Mouse (Mus musculus): ENCODE measurements around the gene Nell1.

DNA sequence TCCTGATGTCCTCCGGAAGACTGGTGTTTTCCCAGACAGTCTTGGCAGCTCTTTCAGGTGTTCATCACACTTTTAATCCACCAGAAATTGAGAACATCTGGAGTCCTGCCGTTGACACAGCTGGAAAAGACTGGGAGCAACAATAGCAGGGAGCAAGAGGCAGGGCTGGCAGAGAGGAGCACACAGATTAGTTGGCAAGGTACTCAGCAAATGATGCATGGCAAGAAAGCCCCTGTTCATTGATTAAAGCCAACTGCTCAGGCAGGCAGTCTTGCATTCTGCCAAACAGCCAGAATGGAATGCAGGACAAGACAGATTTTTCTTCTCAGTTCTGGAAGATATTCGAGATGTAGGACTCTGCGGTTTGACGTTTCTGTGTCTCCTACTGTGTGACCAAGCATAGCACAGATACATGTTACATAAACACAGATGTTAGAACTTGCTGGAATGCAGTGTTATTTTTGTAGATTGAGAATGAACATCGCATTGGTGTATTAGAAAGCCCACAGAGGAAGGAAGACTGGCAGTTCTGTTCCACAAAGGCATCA is 925.0 kb downstream of the Nell1 start:
- TF ChIP-seq CTCF (IDR thresholded peaks at IDR 0.05; ENCODE audit: low read depth) (no peak), EP300 (IDR thresholded peaks at IDR 0.05; ENCODE audit: low read depth) (no peak)

All from heart, postnatal 0 days (tissue).